Mouse (Mus musculus): ENCODE measurements around the gene Armh3. TPM values are rescaled to one million over a fixed set of nuclear protein-coding genes. Genes with fewer than 3 reads are reported as not detected.

The Armh3 gene
- polyA plus RNA-seq, 1 experiment: 15.3 TPM

DNA sequence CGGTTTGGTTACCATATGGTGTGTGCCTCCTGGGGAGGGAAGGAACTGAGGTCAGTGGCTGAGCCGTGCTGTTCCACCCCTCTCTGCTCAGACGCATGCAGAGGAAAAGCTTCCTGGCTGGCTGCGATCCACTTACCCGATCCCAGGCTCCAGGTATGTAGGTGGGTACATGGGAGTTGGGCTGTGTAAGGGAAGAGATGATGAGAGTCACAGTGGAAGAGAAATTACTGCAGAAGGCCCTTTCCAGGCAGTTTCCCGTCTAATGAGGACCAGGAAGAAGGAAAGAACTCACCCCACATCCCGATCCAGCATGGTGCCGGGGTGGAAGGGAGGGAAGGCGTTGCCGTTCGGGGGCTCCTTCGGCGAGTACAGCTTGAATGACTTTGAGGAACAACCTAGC lies 37.7 kb upstream of the Armh3 start:
- Histone ChIP-seq H3K4me3 (ENCODE audit: insufficient read depth, low read length) (no peak overlapping the region), H3K27ac (ENCODE audit: insufficient read depth, low read length) (no peak overlapping the region), H3K4me1 (ENCODE audit: control insufficient read depth, insufficient read depth, low read length) (peaks cover 7% of the 10 kb centered on the region; the same call in 1 of the 2 replicates)
- no peak for TF ChIP-seq POLR2A (IDR thresholded peaks at IDR 0.05; ENCODE audit: low read depth, low read length)
- no peak for TF ChIP-seq CTCF (IDR thresholded peaks at IDR 0.05; ENCODE audit: borderline replicate concordance, insufficient read depth, low read length)

DNA sequence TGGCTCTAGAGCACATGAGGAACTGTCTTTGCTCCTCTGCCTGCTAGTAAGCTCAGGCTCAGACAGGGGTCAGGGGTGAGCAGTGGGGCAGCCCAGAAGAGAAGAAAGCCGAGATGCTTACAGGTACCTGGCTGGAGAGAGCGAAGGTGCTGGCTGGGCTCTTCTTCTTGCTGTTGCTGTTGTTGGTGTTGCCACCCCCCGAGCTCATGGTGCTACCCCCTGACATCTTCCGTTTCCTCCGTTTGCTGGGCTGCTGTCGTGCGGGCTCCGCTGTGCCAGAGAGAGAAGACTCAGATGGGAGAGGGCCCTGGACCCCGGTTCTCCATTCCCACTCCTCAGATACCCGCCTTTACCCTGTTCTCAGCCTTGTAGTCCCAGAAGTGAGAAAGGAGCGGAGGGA lies 35.6 kb upstream of the Armh3 start:
- no peak for TF ChIP-seq POLR2A (IDR thresholded peaks at IDR 0.05; ENCODE audit: low read depth, low read length)
- no peak for TF ChIP-seq CTCF (IDR thresholded peaks at IDR 0.05; ENCODE audit: borderline replicate concordance, insufficient read depth, low read length)
- Histone ChIP-seq H3K27ac (ENCODE audit: insufficient read depth, low read length) (no peak overlapping the region), H3K4me1 (ENCODE audit: control insufficient read depth, insufficient read depth, low read length) (peaks cover 3% of the 10 kb centered on the region; the same call in 1 of the 2 replicates), H3K4me3 (ENCODE audit: insufficient read depth, low read length) (no peak overlapping the region)

DNA sequence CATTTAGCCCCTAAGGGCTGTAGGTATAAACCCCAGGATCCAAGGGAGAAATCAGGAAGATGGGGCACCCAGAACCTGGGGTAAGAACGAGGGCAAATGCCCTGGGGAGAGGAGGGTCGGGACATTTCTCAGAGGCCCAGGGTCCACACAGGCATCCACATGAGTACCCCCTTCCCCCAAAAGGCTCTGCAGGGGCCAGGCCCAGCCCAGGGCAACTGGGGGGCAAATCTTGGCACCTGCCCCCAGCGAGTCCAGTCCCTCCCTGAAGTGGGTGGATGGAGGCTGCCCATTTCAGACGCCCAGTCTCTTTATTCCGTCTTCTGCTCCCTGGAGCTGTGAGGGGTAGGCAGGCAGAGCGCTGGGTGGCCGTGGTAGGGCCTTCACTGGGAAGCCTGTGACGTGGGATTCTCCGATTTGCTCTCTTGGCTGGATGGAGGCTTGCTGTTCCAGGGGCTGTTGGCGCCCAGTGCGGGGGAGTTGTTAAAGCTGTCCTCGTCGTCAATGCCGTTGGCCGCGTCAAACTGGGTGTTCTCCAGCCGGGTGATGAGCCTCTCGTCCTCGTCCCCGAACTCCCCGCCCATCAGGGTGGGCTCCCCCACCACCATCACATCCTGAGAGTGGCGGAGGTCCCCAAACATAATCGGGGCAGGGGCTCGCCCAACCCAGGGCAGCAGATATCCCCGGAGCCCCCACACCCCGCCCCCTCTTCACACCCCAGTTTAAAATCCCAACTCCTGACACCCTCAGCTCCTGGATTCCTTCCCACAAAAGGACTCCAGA lies 34.6 kb upstream of the Armh3 start:
- Histone ChIP-seq H3K27ac (ENCODE audit: insufficient read depth, low read length) (no peak overlapping the region), H3K4me3 (ENCODE audit: insufficient read depth, low read length) (no peak overlapping the region), H3K4me1 (ENCODE audit: control insufficient read depth, insufficient read depth, low read length) (peaks cover 3% of the 10 kb centered on the region; the same call in 1 of the 2 replicates)
- TF ChIP-seq CTCF (IDR thresholded peaks at IDR 0.05; ENCODE audit: borderline replicate concordance, insufficient read depth, low read length) (no peak), POLR2A (IDR thresholded peaks at IDR 0.05; ENCODE audit: low read depth, low read length) (no peak)

DNA sequence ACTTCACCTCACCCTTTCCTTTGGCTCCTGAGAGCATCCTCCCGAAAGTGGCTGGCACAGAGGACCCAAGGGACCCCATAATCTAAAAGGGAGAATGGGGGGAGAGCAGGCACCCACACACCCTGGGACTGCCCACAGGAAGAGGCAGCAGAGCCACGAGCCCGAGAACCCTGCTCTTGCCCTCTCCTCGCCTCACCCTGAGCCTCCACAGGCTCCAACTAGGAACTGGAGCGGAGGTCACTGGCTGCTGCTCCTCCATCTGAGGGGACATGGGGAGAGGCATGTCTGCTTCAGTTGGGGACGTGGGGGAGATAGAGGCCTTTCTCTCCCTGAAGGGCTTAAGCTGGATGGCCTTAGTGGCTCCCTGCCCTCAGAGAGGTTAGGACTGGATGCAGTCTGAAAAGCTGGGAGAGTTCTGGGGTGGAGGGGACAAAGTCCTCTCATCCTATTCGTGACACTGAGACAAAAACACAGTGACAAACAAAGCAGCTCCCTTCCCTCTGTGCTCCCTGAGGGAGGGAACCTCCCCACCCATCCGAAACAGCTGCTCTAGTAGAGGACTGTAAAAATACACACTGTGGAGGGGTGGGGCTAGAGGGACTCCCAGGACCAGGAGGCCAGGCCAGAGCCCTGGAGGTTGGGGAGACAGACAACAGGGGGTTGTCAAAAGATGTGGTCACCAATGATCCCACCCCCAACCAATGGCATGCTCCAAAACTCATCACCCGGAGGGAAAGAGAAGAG lies 33.6 kb upstream of the Armh3 start:
- TF ChIP-seq CTCF (IDR thresholded peaks at IDR 0.05; ENCODE audit: borderline replicate concordance, insufficient read depth, low read length): no peak
- no peak for TF ChIP-seq POLR2A (IDR thresholded peaks at IDR 0.05; ENCODE audit: low read depth, low read length)
- peaks cover 3% of the 10 kb centered on the region; the same call in 1 of the 2 replicates for H3K4me1 ChIP-seq (ENCODE audit: control insufficient read depth, insufficient read depth, low read length)
- no peak overlapping the region for H3K27ac ChIP-seq (ENCODE audit: insufficient read depth, low read length)
- H3K4me3 ChIP-seq (ENCODE audit: insufficient read depth, low read length): no peak overlapping the region

DNA sequence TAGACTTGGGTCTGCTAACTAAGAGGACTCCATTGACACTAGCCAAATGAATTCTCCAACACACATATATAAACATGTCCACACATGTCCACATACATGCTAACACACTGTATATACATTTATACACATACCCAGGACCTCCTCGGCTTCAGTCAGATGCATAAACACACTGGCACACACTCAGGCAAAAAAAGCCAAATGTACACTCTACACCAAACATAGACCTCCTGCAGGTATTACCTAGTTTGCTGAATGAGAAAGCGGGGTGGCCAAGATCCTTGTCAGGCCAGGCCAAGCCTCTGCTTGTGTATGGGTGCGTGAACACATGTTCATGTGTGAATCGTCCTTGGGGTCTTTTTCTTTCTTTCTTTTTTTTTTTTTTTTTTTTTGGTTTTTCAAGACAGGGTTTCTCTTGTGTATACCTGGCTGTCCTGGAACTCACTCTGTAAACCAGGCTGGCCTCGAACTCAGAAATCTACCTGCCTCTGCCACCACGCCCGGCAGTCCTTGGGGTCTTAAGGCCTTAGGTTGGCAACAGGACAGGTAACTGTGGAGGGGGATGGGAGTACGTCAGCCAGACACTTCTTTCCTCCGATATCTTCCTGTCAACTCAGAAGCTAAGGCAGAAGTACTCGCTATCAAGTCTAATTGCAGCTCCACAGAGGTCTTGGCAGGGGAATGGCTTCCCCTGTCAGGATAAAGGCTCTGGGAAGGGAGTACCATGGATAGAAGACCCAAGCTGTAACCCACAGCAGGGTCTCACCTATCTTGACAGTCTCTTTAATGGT lies 32.1 kb upstream of the Armh3 start:
- TF ChIP-seq POLR2A (IDR thresholded peaks at IDR 0.05; ENCODE audit: low read depth, low read length) (no peak), CTCF (IDR thresholded peaks at IDR 0.05; ENCODE audit: borderline replicate concordance, insufficient read depth, low read length) (no peak)
- Histone ChIP-seq H3K4me3 (ENCODE audit: insufficient read depth, low read length) (no peak overlapping the region), H3K4me1 (ENCODE audit: control insufficient read depth, insufficient read depth, low read length) (no peaks in the 10 kb centered on the region), H3K27ac (ENCODE audit: insufficient read depth, low read length) (no peak overlapping the region)

DNA sequence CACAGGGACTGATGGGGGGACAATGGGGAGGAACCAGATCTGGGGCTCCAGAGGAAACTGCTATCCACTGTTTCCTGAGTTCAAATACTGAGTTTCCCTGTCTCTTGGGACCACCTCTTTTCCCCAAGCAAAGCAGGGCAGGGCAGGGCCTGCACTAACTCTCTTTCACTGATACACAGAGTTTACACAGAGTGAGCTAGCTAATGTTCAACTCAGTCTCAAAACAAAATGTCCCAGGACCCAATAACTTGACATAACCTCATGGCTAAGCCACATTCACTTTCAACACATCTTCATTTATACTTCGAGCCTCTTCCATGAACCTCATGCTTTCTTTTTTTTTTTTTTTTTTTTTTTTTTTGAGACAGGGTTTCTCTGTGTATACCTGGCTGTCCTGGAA lies 31.4 kb upstream of the Armh3 start:
- TF ChIP-seq POLR2A (IDR thresholded peaks at IDR 0.05; ENCODE audit: low read depth, low read length) (no peak), CTCF (IDR thresholded peaks at IDR 0.05; ENCODE audit: borderline replicate concordance, insufficient read depth, low read length) (no peak)
- Histone ChIP-seq H3K27ac (ENCODE audit: insufficient read depth, low read length) (no peak overlapping the region), H3K4me3 (ENCODE audit: insufficient read depth, low read length) (no peak overlapping the region), H3K4me1 (ENCODE audit: control insufficient read depth, insufficient read depth, low read length) (no peaks in the 10 kb centered on the region)

DNA sequence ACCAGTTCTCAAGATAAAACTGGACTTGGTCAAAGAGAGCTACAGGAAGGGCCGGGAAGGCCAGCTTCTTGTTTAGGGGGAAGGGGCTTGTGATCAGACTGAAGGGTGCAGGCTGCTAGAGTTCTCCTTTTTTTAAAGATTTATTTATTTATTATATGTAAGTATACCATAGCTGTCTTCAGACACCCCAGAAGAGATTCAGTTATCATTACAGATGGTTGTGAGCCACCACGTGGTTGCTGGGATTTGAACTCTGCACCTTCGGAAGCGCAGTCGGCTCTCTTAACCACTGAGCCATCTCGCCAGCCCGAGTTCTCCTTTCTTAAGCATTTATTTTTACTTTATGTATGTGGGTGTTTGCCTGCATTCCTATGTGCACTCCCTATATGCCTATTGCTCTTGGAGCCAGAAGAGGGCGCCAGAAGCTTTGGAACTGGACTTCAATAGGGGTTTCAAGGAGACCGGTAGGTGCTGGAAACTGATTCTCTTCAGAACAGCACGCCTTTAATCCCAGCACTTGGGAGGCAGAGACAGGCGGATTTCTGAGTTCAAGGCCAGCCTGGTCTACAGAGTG lies 30.5 kb upstream of the Armh3 start:
- Histone ChIP-seq H3K4me3 (ENCODE audit: insufficient read depth, low read length) (no peak overlapping the region), H3K27ac (ENCODE audit: insufficient read depth, low read length) (no peak overlapping the region), H3K4me1 (ENCODE audit: control insufficient read depth, insufficient read depth, low read length) (no peaks in the 10 kb centered on the region)
- TF ChIP-seq POLR2A (IDR thresholded peaks at IDR 0.05; ENCODE audit: low read depth, low read length): no peak
- TF ChIP-seq CTCF (IDR thresholded peaks at IDR 0.05; ENCODE audit: borderline replicate concordance, insufficient read depth, low read length): no peak

DNA sequence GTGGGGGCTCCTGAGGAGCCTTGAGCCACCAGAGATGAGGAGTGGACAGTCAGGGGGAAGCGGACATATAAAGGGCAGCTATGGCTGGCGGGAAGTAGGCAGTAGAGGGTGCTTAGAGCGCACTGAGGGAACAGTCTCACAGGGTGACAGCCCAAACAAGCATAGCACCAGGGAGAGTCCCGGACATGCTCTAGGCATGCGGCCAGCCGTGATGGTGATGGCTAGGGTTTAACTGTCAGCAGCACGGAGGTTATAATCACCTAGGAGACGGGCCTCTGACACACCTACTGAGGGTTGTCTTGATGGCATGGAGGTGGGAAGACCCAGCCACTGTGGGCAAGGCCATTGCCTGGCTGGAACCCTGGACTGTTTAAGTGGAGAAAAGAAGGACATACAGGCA lies 28.3 kb upstream of the Armh3 start:
- H3K4me1 ChIP-seq (ENCODE audit: control insufficient read depth, insufficient read depth, low read length): no peaks in the 10 kb centered on the region
- TF ChIP-seq POLR2A (IDR thresholded peaks at IDR 0.05; ENCODE audit: low read depth, low read length) (no peak), CTCF (IDR thresholded peaks at IDR 0.05; ENCODE audit: borderline replicate concordance, insufficient read depth, low read length) (no peak)
- no peak overlapping the region for H3K4me3 ChIP-seq (ENCODE audit: insufficient read depth, low read length)
- no peak overlapping the region for H3K27ac ChIP-seq (ENCODE audit: insufficient read depth, low read length)

DNA sequence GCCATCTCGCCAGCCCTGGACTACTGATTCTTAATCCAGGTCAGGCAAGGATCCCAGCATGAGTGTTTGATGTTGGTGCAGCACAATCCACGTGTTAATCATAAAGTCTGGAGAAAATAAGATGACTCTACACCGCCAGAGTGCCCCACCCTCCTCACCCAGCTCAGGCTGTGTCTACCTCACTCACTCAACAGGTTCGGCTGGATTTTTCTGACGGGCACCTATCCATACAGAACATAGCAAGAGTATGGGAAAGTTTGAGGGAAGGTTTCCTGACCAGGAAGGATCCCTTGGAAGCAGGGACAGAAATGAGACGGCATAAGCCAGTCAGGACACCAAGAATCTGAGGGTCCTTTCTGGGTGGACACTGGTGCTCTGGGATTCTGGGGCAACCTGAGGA lies 26.7 kb upstream of the Armh3 start:
- Histone ChIP-seq H3K4me1 (ENCODE audit: control insufficient read depth, insufficient read depth, low read length) (no peaks in the 10 kb centered on the region), H3K4me3 (ENCODE audit: insufficient read depth, low read length) (no peak overlapping the region), H3K27ac (ENCODE audit: insufficient read depth, low read length) (no peak overlapping the region)
- TF ChIP-seq CTCF (IDR thresholded peaks at IDR 0.05; ENCODE audit: borderline replicate concordance, insufficient read depth, low read length): no peak
- TF ChIP-seq POLR2A (IDR thresholded peaks at IDR 0.05; ENCODE audit: low read depth, low read length): no peak
